Mouse (Mus musculus): ENCODE results near the gene Rap1gap2. TPM values are rescaled to one million over a fixed set of nuclear protein-coding genes. Genes with fewer than 3 reads are reported as not detected.
"Not testable (repeated sequence)": the region's sequence is repeated elsewhere in the genome, so short reads cannot be mapped to it uniquely, and the experiment has no call there.

Gene Rap1gap2
- polyA plus RNA-seq, 1 experiment from 2014 or later = 12.4 TPM

GRCm38 (mm10) chr11:74586401-74586800 lies 24.3 kb downstream of the Rap1gap2 start:
- H3K4me1 ChIP-seq (replicated peaks) = peaks cover 6% of the 10 kb centered on the region; the same call in 1 of the 2 replicates
- ATAC-seq = no peak
- H3K9ac ChIP-seq = no peak overlapping the region
- WGBS = 66% methylated on average over 5 of the region's 5 CpGs
- no peak overlapping the region for H3K4me3 ChIP-seq (replicated peaks)
- H3K9me3 ChIP-seq = no peaks in the 10 kb centered on the region
- no peak overlapping the region for H3K4me2 ChIP-seq (replicated peaks)
- H3K36me3 ChIP-seq = no peaks in the 10 kb centered on the region
- H3K27me3 ChIP-seq (replicated peaks) = peaks cover 43% of the 10 kb centered on the region
- no peak overlapping the region for H3K27ac ChIP-seq

GRCm38 (mm10) chr11:74584946-74585723 lies 25.6 kb downstream of the Rap1gap2 start:
- no peak overlapping the region for H3K4me3 ChIP-seq (replicated peaks)
- H3K36me3 ChIP-seq = no peaks in the 10 kb centered on the region
- peaks cover 5% of the 10 kb centered on the region; the same call in 1 of the 2 replicates for H3K4me1 ChIP-seq (replicated peaks)
- H3K27ac ChIP-seq = no peak overlapping the region
- ATAC-seq = 0 out of 2 replicates have a peak, but pooled peaks have one; percentile 28
- H3K9me3 ChIP-seq = no peaks in the 10 kb centered on the region
- H3K4me2 ChIP-seq (replicated peaks) = no peak overlapping the region
- no peak overlapping the region for H3K9ac ChIP-seq
- WGBS = 64% methylated on average over 10 of the region's 10 CpGs
- peaks cover 31% of the 10 kb centered on the region for H3K27me3 ChIP-seq (replicated peaks)

GRCm38 (mm10) chr11:74583824-74584349 lies 26.8 kb downstream of the Rap1gap2 start:
- Histone ChIP-seq H3K36me3 (no peaks in the 10 kb centered on the region), H3K9ac (no peak overlapping the region), H3K27ac (no peak overlapping the region), H3K4me1 (replicated peaks) (no peaks in the 10 kb centered on the region), H3K4me3 (replicated peaks) (no peak overlapping the region), H3K4me2 (replicated peaks) (no peak overlapping the region), H3K9me3 (no peaks in the 10 kb centered on the region), H3K27me3 (replicated peaks) (peaks cover 18% of the 10 kb centered on the region)
- 70% methylated on average over 7 of the region's 7 CpGs for WGBS
- no peak for ATAC-seq

- no peak for ATAC-seq
- no peaks in the 10 kb centered on the region for H3K4me1 ChIP-seq (replicated peaks)
- 77% methylated on average over 3 of the region's 3 CpGs for WGBS
These were observed 28.3 kb downstream of the Rap1gap2 start for GRCm38 (mm10) chr11:74582464-74582863.

GRCm38 (mm10) chr11:74581333-74581732 lies 29.4 kb downstream of the Rap1gap2 start:
- H3K36me3 ChIP-seq, ATAC-seq: not testable (repeated sequence)
- WGBS = 58% methylated on average over 4 of the region's 4 CpGs

More at GRCm38 (mm10) chr11:74582464-74582863, 28.3 kb downstream of the Rap1gap2 start:
- 0 out of 2 replicates have a peak, but pooled peaks cover 4% of the 10 kb centered on the region for H3K27me3 ChIP-seq (replicated peaks)
- H3K4me3 ChIP-seq (replicated peaks) = no peak overlapping the region
- no peak overlapping the region for H3K4me2 ChIP-seq (replicated peaks)
- H3K36me3 ChIP-seq = no peaks in the 10 kb centered on the region
- no peak overlapping the region for H3K9ac ChIP-seq
- H3K9me3 ChIP-seq = no peaks in the 10 kb centered on the region
- no peak overlapping the region for H3K27ac ChIP-seq

GRCm38 (mm10) chr11:74577068-74577467 lies 33.6 kb downstream of the Rap1gap2 start:
- ATAC-seq = peak; percentile 73
- WGBS = 54% methylated on average over 3 of the region's 3 CpGs
- Histone ChIP-seq H3K4me1 (replicated peaks) (0 out of 2 replicates have a peak, but pooled peaks cover 2% of the 10 kb centered on the region), H3K9ac (no peak overlapping the region), H3K9me3 (no peaks in the 10 kb centered on the region), H3K27ac (no peak overlapping the region), H3K36me3 (no peaks in the 10 kb centered on the region), H3K4me3 (replicated peaks) (no peak overlapping the region), H3K27me3 (replicated peaks) (no peaks in the 10 kb centered on the region), H3K4me2 (replicated peaks) (no peak overlapping the region)

More at GRCm38 (mm10) chr11:74581333-74581732, 29.4 kb downstream of the Rap1gap2 start:
- H3K27ac ChIP-seq; H3K4me2 ChIP-seq (replicated peaks); H3K9ac ChIP-seq; H3K9me3 ChIP-seq; H3K27me3 ChIP-seq (replicated peaks); H3K4me1 ChIP-seq (replicated peaks); H3K4me3 ChIP-seq (replicated peaks): not testable (repeated sequence)

GRCm38 (mm10) chr11:74575940-74576339 lies 34.8 kb downstream of the Rap1gap2 start:
- no peak overlapping the region for H3K9ac ChIP-seq
- WGBS = 82% methylated on average over 3 of the region's 3 CpGs
- ATAC-seq = no peak
- no peak overlapping the region for H3K4me3 ChIP-seq (replicated peaks)
- H3K36me3 ChIP-seq = no peaks in the 10 kb centered on the region
- 0 out of 2 replicates have a peak, but pooled peaks cover 2% of the 10 kb centered on the region for H3K4me1 ChIP-seq (replicated peaks)
- no peaks in the 10 kb centered on the region for H3K9me3 ChIP-seq
- no peak overlapping the region for H3K4me2 ChIP-seq (replicated peaks)
- no peaks in the 10 kb centered on the region for H3K27me3 ChIP-seq (replicated peaks)
- H3K27ac ChIP-seq = no peak overlapping the region

- WGBS = 74% methylated on average over 4 of the region's 4 CpGs
- H3K4me2 ChIP-seq (replicated peaks) = no peak overlapping the region
- H3K27ac ChIP-seq = no peak overlapping the region
- H3K4me3 ChIP-seq (replicated peaks) = no peak overlapping the region
- no peaks in the 10 kb centered on the region for H3K27me3 ChIP-seq (replicated peaks)
- 0 out of 2 replicates have a peak, but pooled peaks cover 2% of the 10 kb centered on the region for H3K4me1 ChIP-seq (replicated peaks)
- no peaks in the 10 kb centered on the region for H3K36me3 ChIP-seq
- no peaks in the 10 kb centered on the region for H3K9me3 ChIP-seq
- H3K9ac ChIP-seq = no peak overlapping the region
- ATAC-seq = no peak
These were observed 35.8 kb downstream of the Rap1gap2 start for GRCm38 (mm10) chr11:74574768-74575434.

GRCm38 (mm10) chr11:74572459-74573061 lies 38.2 kb downstream of the Rap1gap2 start:
- Histone ChIP-seq H3K9me3 (no peaks in the 10 kb centered on the region), H3K36me3 (no peaks in the 10 kb centered on the region), H3K4me3 (replicated peaks) (no peak overlapping the region), H3K4me2 (replicated peaks) (0 out of 2 replicates have a peak overlapping the region, but pooled peaks have one; percentile 3), H3K27ac (no peak overlapping the region), H3K27me3 (replicated peaks) (no peaks in the 10 kb centered on the region), H3K4me1 (replicated peaks) (0 out of 2 replicates have a peak, but pooled peaks cover 2% of the 10 kb centered on the region), H3K9ac (no peak overlapping the region)
- WGBS = 72% methylated on average over 6 of the region's 6 CpGs
- peak; percentile 77 for ATAC-seq

GRCm38 (mm10) chr11:74569735-74570134 lies 41.0 kb downstream of the Rap1gap2 start:
- 68% methylated on average over 6 of the region's 6 CpGs for WGBS
- Histone ChIP-seq H3K27ac (no peak overlapping the region), H3K9ac (no peak overlapping the region), H3K27me3 (replicated peaks) (no peaks in the 10 kb centered on the region), H3K4me3 (replicated peaks) (no peak overlapping the region), H3K36me3 (no peaks in the 10 kb centered on the region), H3K4me2 (replicated peaks) (no peak overlapping the region), H3K9me3 (no peaks in the 10 kb centered on the region), H3K4me1 (replicated peaks) (0 out of 2 replicates have a peak, but pooled peaks cover 2% of the 10 kb centered on the region)
- no peak for ATAC-seq

GRCm38 (mm10) chr11:74568463-74568862 lies 42.3 kb downstream of the Rap1gap2 start:
- Histone ChIP-seq H3K4me1 (replicated peaks) (0 out of 2 replicates have a peak, but pooled peaks cover 2% of the 10 kb centered on the region), H3K4me2 (replicated peaks) (no peak overlapping the region), H3K27me3 (replicated peaks) (no peaks in the 10 kb centered on the region), H3K9me3 (no peaks in the 10 kb centered on the region), H3K27ac (no peak overlapping the region), H3K36me3 (no peaks in the 10 kb centered on the region), H3K9ac (no peak overlapping the region), H3K4me3 (replicated peaks) (no peak overlapping the region)
- WGBS = 80% methylated on average over 5 of the region's 5 CpGs
- ATAC-seq = no peak

GRCm38 (mm10) chr11:74568004-74568403 lies 42.7 kb downstream of the Rap1gap2 start:
- no peaks in the 10 kb centered on the region for H3K9me3 ChIP-seq
- H3K27ac ChIP-seq = no peak overlapping the region
- H3K4me2 ChIP-seq (replicated peaks) = no peak overlapping the region
- 0 out of 2 replicates have a peak, but pooled peaks cover 2% of the 10 kb centered on the region for H3K4me1 ChIP-seq (replicated peaks)
- ATAC-seq = no peak
- H3K4me3 ChIP-seq (replicated peaks) = no peak overlapping the region
- WGBS = 63% methylated on average over 3 of the region's 3 CpGs
- H3K36me3 ChIP-seq = no peaks in the 10 kb centered on the region
- H3K9ac ChIP-seq = no peak overlapping the region
- H3K27me3 ChIP-seq (replicated peaks) = no peaks in the 10 kb centered on the region
